In genomic region chr17:49428239-49428688, GRCm38 (mm10) we compare ENCODE assay signal across 8 mouse cellular contexts. TPM values are rescaled to one million over a fixed set of nuclear protein-coding genes. Genes with fewer than 3 reads are reported as not detected.
DNase-seq lines count a peak whose midpoint lies in the region; ATAC-seq and TF ChIP-seq lines count a peak whose summit lies in the region.

Gene Mocs1 (plus strand): TSS chr17:49428362.

- H3K4me1 ChIP-seq in MEL (ENCODE audit: control insufficient read depth in 1 of 2, insufficient read depth in 2 of 2, low read length in 2 of 2): peaks cover 8 to 27% of the 10 kb centered on the region in 2 experiments; a peak in 3 of 4 replicates
- peaks cover 13% of the 10 kb centered on the region for H3K4me1 ChIP-seq in cerebellum, adult 2 months (ENCODE audit: control insufficient read depth, insufficient read depth, low read length)
- peaks cover 30% of the 10 kb centered on the region for H3K4me1 ChIP-seq in lung, embryonic 16.5 days (replicated peaks; ENCODE audit: control insufficient read depth, insufficient read depth, low read length)

- H3K27ac ChIP-seq in MEL (ENCODE audit: control insufficient read depth, low read depth, low read length): peak within 1 kb of the TSS; percentile 87
- H3K27ac ChIP-seq in cerebellum, adult 2 months (ENCODE audit: insufficient read depth, low read length): peak within 1 kb of the TSS; percentile 36; the same call in 1 of the 2 replicates
- H3K27ac ChIP-seq in lung, embryonic 16.5 days (ENCODE audit: low read length): peak within 1 kb of the TSS; percentile 88

- peaks cover 5% of the 10 kb centered on the region for H3K79me2 ChIP-seq in MEL (ENCODE audit: control insufficient read depth, insufficient read depth, low read length, poor library complexity)

- no peak for TF ChIP-seq EP300 in MEL (IDR thresholded peaks at IDR 0.05; ENCODE audit: low read depth in 1 of 2, low read length in 2 of 2)

- TF ChIP-seq POLR2A in MEL (IDR thresholded peaks at IDR 0.05; ENCODE audit: control insufficient read depth in 1 of 2, insufficient read depth in 1 of 2, low read depth in 1 of 2, low read length in 2 of 2, poor library complexity in 1 of 2): peak; percentile 81 to 87; a peak in 3 of 4 replicates
- peak; percentile 68; the same call in 1 of the 2 replicates for TF ChIP-seq POLR2A in cerebellum, adult 2 months (IDR thresholded peaks at IDR 0.05; ENCODE audit: borderline replicate concordance, insufficient read depth, low read length)

- no peaks in the 10 kb centered on the region for H3K9me3 ChIP-seq in MEL (replicated peaks; ENCODE audit: insufficient read depth, low read length)
- H3K9me3 ChIP-seq in lung, embryonic 16.5 days (ENCODE audit: control insufficient read depth, low read length): no peaks in the 10 kb centered on the region

- no peak for TF ChIP-seq RAD21 in MEL (IDR thresholded peaks at IDR 0.05; ENCODE audit: low read depth, low read length)

- under 1% methylated on average over 28 of the region's 28 CpGs for WGBS in cerebellum, adult 2 months
- WGBS in lung, embryonic 16.5 days: 0% methylated on average over 28 of the region's 28 CpGs

- ATAC-seq in hematopoietic stem cell, adult 5-6 weeks (replicated peaks in 1 of 2; ENCODE audit: insufficient read depth in 1 of 2, low FRiP score in 2 of 2, low TSS enrichment in 1 of 2, low read depth in 1 of 2, poor library complexity in 2 of 2, severe bottlenecking in 2 of 2): peak; percentile 98
- ATAC-seq in lung, embryonic 16.5 days (ENCODE audit: low read depth): peak; percentile 98

- H3K4me3 ChIP-seq in MEL (ENCODE audit: control insufficient read depth in 1 of 2, insufficient read depth in 1 of 2, low read depth in 2 of 2, low read length in 2 of 2): peak within 1 kb of the TSS; percentile 80 to 98
- peak within 1 kb of the TSS; percentile 61 for H3K4me3 ChIP-seq in cerebellum, adult 2 months (replicated peaks; ENCODE audit: insufficient read depth, low read depth, low read length)
- H3K4me3 ChIP-seq in lung, embryonic 16.5 days (ENCODE audit: low read length): peak within 1 kb of the TSS; percentile 82

- peaks cover 0 to 12% of the 10 kb centered on the region in 2 experiments; a peak in 2 of 4 replicates for H3K36me3 ChIP-seq in MEL (ENCODE audit: control insufficient read depth in 1 of 2, insufficient read depth in 2 of 2, low read length in 2 of 2)
- no peaks in the 10 kb centered on the region; the same call in 1 of the 2 replicates for H3K36me3 ChIP-seq in lung, embryonic 16.5 days (ENCODE audit: control insufficient read depth, insufficient read depth, low read length)

- TF ChIP-seq CTCF in MEL (IDR thresholded peaks at IDR 0.05 in 2 of 3, conservative IDR thresholded peaks at IDR 0.05 in 1 of 3; ENCODE audit: control insufficient read depth in 1 of 3, insufficient read depth in 1 of 3, low read depth in 2 of 3, low read length in 3 of 3, poor library complexity in 1 of 3, severe bottlenecking in 1 of 3): no peak
- no peak for TF ChIP-seq CTCF in cerebellum, adult 2 months (IDR thresholded peaks at IDR 0.05; ENCODE audit: borderline replicate concordance, insufficient read depth, low read depth, low read length)

- peak within 1 kb of the TSS; percentile 95 for H3K4me2 ChIP-seq in lung, embryonic 16.5 days (ENCODE audit: low read depth, low read length)

- H3K27me3 ChIP-seq in MEL (ENCODE audit: control insufficient read depth in 1 of 2, insufficient read depth in 2 of 2, low read length in 2 of 2): no peaks in the 10 kb centered on the region
- H3K27me3 ChIP-seq in cerebellum, adult 2 months (ENCODE audit: control insufficient read depth, insufficient read depth, low read length): no peaks in the 10 kb centered on the region
- H3K27me3 ChIP-seq in lung, embryonic 16.5 days (ENCODE audit: control insufficient read depth, insufficient read depth, low read depth, low read length): no peaks in the 10 kb centered on the region

- peak; percentile 97 for DNase-seq in MEL (ENCODE audit: low read depth, low spot score)
- peak; percentile 92 to 94 for DNase-seq in cerebellum, adult 2 months
- peak; percentile 91 for DNase-seq in forelimb bud, embryonic 11.5 days (ENCODE audit: low read depth, low spot score)
- peak; percentile 84 for DNase-seq in layer of hippocampus, adult 9-10 months (ENCODE audit: low spot score)
- peak; percentile 75 for DNase-seq in ovary, postnatal 10 days (ENCODE audit: low spot score)
- peak; percentile 92 to 93 for DNase-seq in thymus, postnatal 10 days (ENCODE audit: low spot score in 2 of 2)

- peak within 1 kb of the TSS; percentile 97 for H3K9ac ChIP-seq in MEL (ENCODE audit: control insufficient read depth, low read depth, low read length, poor library complexity, severe bottlenecking)
- peak within 1 kb of the TSS; percentile 96 for H3K9ac ChIP-seq in lung, embryonic 16.5 days (ENCODE audit: low read length)

TF ChIP-seq in MEL, 35 proteins besides CTCF, POLR2A, EP300 and RAD21:
- TF ChIP-seq ZKSCAN1 (IDR thresholded peaks at IDR 0.05; ENCODE audit: low read depth, low read length) (no peak), ZNF384 (IDR thresholded peaks at IDR 0.05; ENCODE audit: low read depth, low read length) (no peak), SMC3 (IDR thresholded peaks at IDR 0.05; ENCODE audit: low read depth, low read length) (no peak), TAL1 (IDR thresholded peaks at IDR 0.05; ENCODE audit: low read length) (no peak), E2F4 (IDR thresholded peaks at IDR 0.05; ENCODE audit: borderline replicate concordance, low read depth, low read length) (no peak), TBP (IDR thresholded peaks at IDR 0.05; ENCODE audit: low read depth, low read length) (peak; percentile 76), NRF1 (IDR thresholded peaks at IDR 0.05; ENCODE audit: insufficient read depth, low read depth, low read length, poor library complexity, severe bottlenecking) (no peak), KAT2A (conservative IDR thresholded peaks at IDR 0.05; ENCODE audit: low read depth, low read length) (peak; percentile 83), ETS1 (IDR thresholded peaks at IDR 0.05; ENCODE audit: low read depth, low read length) (no peak), USF2 (IDR thresholded peaks at IDR 0.05; ENCODE audit: borderline replicate concordance in 1 of 2, insufficient read depth in 1 of 2, low read depth in 1 of 2, low read length in 2 of 2) (no peak), SIN3A (IDR thresholded peaks at IDR 0.05; ENCODE audit: low read length) (peak; percentile 82), MEF2A (IDR thresholded peaks at IDR 0.05; ENCODE audit: extremely low read depth, insufficient replicate concordance, low read depth, low read length, poor library complexity, severe bottlenecking) (no peak), MYC (IDR thresholded peaks at IDR 0.05; ENCODE audit: low read depth, low read length) (peak; percentile 54; the same call in 1 of the 2 replicates), BHLHE40 (IDR thresholded peaks at IDR 0.05; ENCODE audit: borderline replicate concordance, low read depth, low read length) (no peak), UBTF (IDR thresholded peaks at IDR 0.05; ENCODE audit: borderline replicate concordance, insufficient read depth, low read depth, low read length) (no peak), TCF12 (IDR thresholded peaks at IDR 0.05; ENCODE audit: low read depth, low read length) (peak; percentile 80), HCFC1 (IDR thresholded peaks at IDR 0.05; ENCODE audit: low read depth, low read length) (peak; percentile 96), MXI1 (IDR thresholded peaks at IDR 0.05; ENCODE audit: low read depth, low read length) (peak; percentile 92), JUND (IDR thresholded peaks at IDR 0.05; ENCODE audit: low read depth, low read length) (no peak), USF1 (IDR thresholded peaks at IDR 0.05; ENCODE audit: low read depth, low read length) (no peak), GABPA (IDR thresholded peaks at IDR 0.05; ENCODE audit: low read depth, low read length) (no peak), MAFK (IDR thresholded peaks at IDR 0.05; ENCODE audit: borderline replicate concordance, low read depth, low read length) (no peak), MAX (IDR thresholded peaks at IDR 0.05; ENCODE audit: low read length) (peak; percentile 81), CHD2 (IDR thresholded peaks at IDR 0.05; ENCODE audit: low read length) (no peak), ZC3H11A (IDR thresholded peaks at IDR 0.05; ENCODE audit: low read depth, low read length) (no peak), CHD1 (IDR thresholded peaks at IDR 0.05; ENCODE audit: low read depth, low read length) (no peak), NELFE (IDR thresholded peaks at IDR 0.05; ENCODE audit: low read depth, low read length) (peak; percentile 85), ELF1 (IDR thresholded peaks at IDR 0.05; ENCODE audit: low read depth, low read length) (peak; percentile 80), RCOR1 (IDR thresholded peaks at IDR 0.05; ENCODE audit: low read depth, low read length) (no peak), POLR2AphosphoS2 (IDR thresholded peaks at IDR 0.05; ENCODE audit: low read length) (peak; percentile 69), ZMIZ1 (IDR thresholded peaks at IDR 0.05; ENCODE audit: low read depth, low read length) (peak; percentile 77; the same call in 1 of the 2 replicates), MAZ (IDR thresholded peaks at IDR 0.05; ENCODE audit: low read depth, low read length) (peak; percentile 41; the same call in 1 of the 2 replicates), POLR2AphosphoS5 (IDR thresholded peaks at IDR 0.05; ENCODE audit: borderline replicate concordance, low read depth, low read length) (no peak), MYB (IDR thresholded peaks at IDR 0.05; ENCODE audit: low read depth, low read length) (no peak), GATA1 (IDR thresholded peaks at IDR 0.05; ENCODE audit: low read depth, low read length) (no peak)

RNA-seq across cellular contexts. Expression of gene Mocs1, which starts in this region (rescaled TPM):
- total RNA-seq in MEL (2012; rRNA removed): 6.7 and 7.8 TPM in 2 replicates
- 10 to 100 TPM in 1 of 2 experiments, not detected in 1; 24.6 TPM for polyA plus RNA-seq in MEL (2012; ENCODE audit: insufficient read depth in 1 of 2, insufficient read length in 2 of 2, low read depth in 1 of 2, low replicate concordance in 2 of 2, missing spikeins in 1 of 2)
- polyA plus RNA-seq in cerebellum, adult 2 months (2012; rRNA removed): 14.4 and 17.0 TPM in 2 replicates
- 13.6 and 16.8 TPM in 2 replicates for total RNA-seq in hematopoietic stem cell, adult 5-6 weeks (2017)
- polyA plus RNA-seq in lung, embryonic 16.5 days (2015; fragmentation: Nextera tagmentation; extraction: Ambion mirVana): 9.1 and 9.9 TPM in 2 replicates

Comparison
In these comparisons a context has a peak if more than half of its experiments do, and no peak if none do; other contexts are left out.
1. Peak in every context shown above with its lines: DNase-seq, ATAC-seq, H3K4me3 ChIP-seq and H3K27ac ChIP-seq.
2. H3K27ac ChIP-seq: peak in every context shown above with its lines; median percentile 88 in lung, embryonic 16.5 days; 87 in MEL; 36 in cerebellum, adult 2 months.